Comparison of ENCODE assay signal across 8 mouse cellular contexts in genomic region chr1:46852600-46853272, GRCm38 (mm10). TPM values are rescaled to one million over a fixed set of nuclear protein-coding genes. Genes with fewer than 3 reads are reported as not detected.
DNase-seq lines count a peak whose midpoint lies in the region; ATAC-seq and TF ChIP-seq lines count a peak whose summit lies in the region.

No protein-coding gene starts in this region.

- H3K9me3 ChIP-seq in G1E (replicated peaks), result no peaks in the 10 kb centered on the region
- no peaks in the 10 kb centered on the region for H3K9me3 ChIP-seq in hindbrain, embryonic 14.5 days (ENCODE audit: control insufficient read depth, low read length)

- peak overlapping the region; percentile 100 for H3K9ac ChIP-seq in hindbrain, embryonic 14.5 days

- peak overlapping the region; percentile 100 for H3K27ac ChIP-seq in hindbrain, embryonic 14.5 days

- no peaks in the 10 kb centered on the region for H3K27me3 ChIP-seq in G1E (ENCODE audit: insufficient read depth, low read length)
- H3K27me3 ChIP-seq in hindbrain, embryonic 14.5 days (ENCODE audit: control insufficient read depth, insufficient read depth, low read length), result no peaks in the 10 kb centered on the region

- under 1% methylated on average over 63 of the region's 75 CpGs for WGBS in hindbrain, embryonic 14.5 days

- H3K36me3 ChIP-seq in G1E (replicated peaks), result peaks cover 4% of the 10 kb centered on the region
- no peaks in the 10 kb centered on the region for H3K36me3 ChIP-seq in hindbrain, embryonic 14.5 days (replicated peaks; ENCODE audit: control insufficient read depth, insufficient read depth)

- peak overlapping the region; percentile 72 for H3K4me2 ChIP-seq in hindbrain, embryonic 14.5 days (replicated peaks)

- no peak for TF ChIP-seq CTCF in G1E (IDR thresholded peaks at IDR 0.05; ENCODE audit: low read depth, low read length)

- peak overlapping the region; percentile 92 for H3K4me3 ChIP-seq in G1E (ENCODE audit: low read depth, low read length)
- H3K4me3 ChIP-seq in hindbrain, embryonic 14.5 days (replicated peaks; ENCODE audit: low read length), result peak overlapping the region; percentile 93

- H3K4me1 ChIP-seq in G1E (ENCODE audit: insufficient read depth, low read depth, low read length), result peaks cover 40% of the 10 kb centered on the region
- peaks cover 26% of the 10 kb centered on the region for H3K4me1 ChIP-seq in hindbrain, embryonic 14.5 days (replicated peaks; ENCODE audit: control insufficient read depth, insufficient read depth, low read length)

- peak; percentile 26 for ATAC-seq in G1E (ENCODE audit: extremely low read depth, insufficient number of reproducible peaks, low FRiP score, poor library complexity, severe bottlenecking)
- peak; percentile 41 for ATAC-seq in hindbrain, embryonic 14.5 days (ENCODE audit: low FRiP score)

- peak; percentile 51 for DNase-seq in G1E (ENCODE audit: low spot score)
- peak; percentile 70 for DNase-seq in cerebellum, adult 9-10 months
- DNase-seq in frontal cortex, postnatal 25 days (ENCODE audit: low spot score in 2 of 2), result peak; percentile 44 to 52
- DNase-seq in hindbrain, embryonic 14.5 days (ENCODE audit: low spot score), result peak; percentile 67
- DNase-seq in left cerebral cortex, adult 11 months (ENCODE audit: low spot score), result peak; percentile 58
- DNase-seq in lung, postnatal 25 days (ENCODE audit: low spot score), result peak; percentile 68
- DNase-seq in retina, adult 2 months (ENCODE audit: low read depth, low spot score), result peak; percentile 44
- DNase-seq in thymus, postnatal 25 days, result peak; percentile 67

RNA-seq across cellular contexts. Expression of gene Slc39a10, which starts 39.9 kb away (rescaled TPM):
- total RNA-seq in G1E (2014; fragmentation: Nextera tagmentation) (76.0 and 84.7 TPM in 2 replicates), G1E (2017) (27.1 and 30.8 TPM in 2 replicates)
- polyA plus RNA-seq in G1E (2012), result 1.7 and 2.8 TPM in 2 replicates
- 76.2 and 89.3 TPM in 2 replicates for polyA plus RNA-seq in hindbrain, embryonic 14.5 days (2014; fragmentation: Nextera tagmentation; extraction: Ambion mirVana)

Comparison
In these comparisons a context has a peak if more than half of its experiments do, and no peak if none do; other contexts are left out.
1. Peak in every context shown above with its lines: DNase-seq, ATAC-seq, H3K4me3 ChIP-seq and H3K27ac ChIP-seq.
2. RNA of gene Slc39a10, which starts 39.9 kb away (polyA plus RNA-seq): 76.2 to 89.3 TPM in hindbrain, embryonic 14.5 days; 1.7 to 2.8 TPM in G1E; every median in the first group is over 10 times any median in the second.